Mouse (Mus musculus): ENCODE data around the gene Dusp9.

DNA sequence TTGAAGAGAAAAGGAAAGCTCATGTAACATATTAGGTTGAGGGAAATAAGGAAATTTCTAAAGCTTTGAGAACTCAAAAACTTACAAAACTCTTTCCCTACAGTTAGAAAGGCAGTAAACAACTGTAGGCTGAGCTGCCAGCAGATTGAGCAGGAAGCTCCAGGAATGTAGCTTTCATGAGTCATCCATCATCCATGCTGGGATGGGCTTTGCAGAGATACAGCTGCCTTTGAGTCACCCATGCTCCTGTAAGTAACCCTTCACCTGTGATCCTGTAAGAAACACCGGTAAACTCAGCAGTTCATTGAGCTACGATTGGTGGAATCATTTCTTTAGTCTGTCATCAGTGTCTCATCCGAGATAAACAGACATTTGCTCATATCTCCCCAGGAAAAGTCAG lies 11.7 kb downstream of the Dusp9 start:
- TF ChIP-seq CTCF (IDR thresholded peaks at IDR 0.05; ENCODE audit: borderline replicate concordance, insufficient read depth, low read length): no peak
- no peak for TF ChIP-seq POLR2A (IDR thresholded peaks at IDR 0.05; ENCODE audit: low read depth, low read length)
